Mouse (Mus musculus) Patski (cell line): ENCODE results near the gene Rnf225. TPM values are rescaled to one million over a fixed set of nuclear protein-coding genes. Genes with fewer than 3 reads are reported as not detected.
"Not testable (repeated sequence)": the region's sequence is repeated elsewhere in the genome, so short reads cannot be mapped to it uniquely, and the experiment has no call there.

Source experiments
- ATAC-seq: fragments of 100-300 bp; one replicate; pipeline ENCODE4 v1.8.0; 2021
- CTCF ChIA-PET: fragments of 350-600 bp; sonication (Branson Sonifier 250); formaldehyde crosslinking; loops from one replicate; lab custom pipeline; 2022; ENCODE audit warnings: inconsistent platforms; lab: Charles Lee
- POLR2A ChIA-PET: fragments of 350-600 bp; sonication (Branson Sonifier 250); formaldehyde crosslinking; loops from one replicate; lab custom pipeline; 2022; ENCODE audit warnings: antibody characterized with exemption, inconsistent platforms; lab: Charles Lee
- DNase-seq: peaks from one replicate; pipeline ENCODE4 v3.0.0-alpha.2; 2011; ENCODE audit warnings: low read depth, low spot score
- H3K27me3 ChIP-seq: fragments of 371-371 bp; one replicate; pipeline ENCODE4 v1.5.1; 2021
- CTCF ChIP-seq: fragments of 100-300 bp; IDR thresholded peaks from one replicate; pipeline ENCODE4 v1.5.1; 2021
- in situ Hi-C: fragments of 300-500 bp; cut with MboI; formaldehyde crosslinking; loops from 3 replicates; pipeline ENCODE4 v1.11.1; 2018; ENCODE audit warnings: low pct_unique_long_range_greater_than_20kb, mixed read lengths
- polyA plus RNA-seq: library from polyadenylated mRNA; unstranded; gene quantifications from one replicate; pipeline ENCODE4 v1.2.3, GENCODE M21; 2021

Rnf225 gene
- polyA plus RNA-seq, 1 experiment from 2014 or later = 0.47 TPM

GRCm38 (mm10) chr7:12927693-12928589 is 725 bp downstream of the Rnf225 start:
- in situ Hi-C loops = no loop called here
- CTCF ChIA-PET = no interaction called here
- ATAC-seq (peak; percentile 49), DNase-seq (no peak)
- POLR2A ChIA-PET = no interaction called here
- no peaks in the 10 kb centered on the region for H3K27me3 ChIP-seq
- TF ChIP-seq CTCF = no peak

GRCm38 (mm10) chr7:12933615-12934140 is 6.5 kb downstream of the Rnf225 start:
- ATAC-seq = no peak
- H3K27me3 ChIP-seq = no peaks in the 10 kb centered on the region
- CTCF ChIA-PET = interaction anchor here (0.6 to 2.1 kb wide), 3 partner anchors 10 to 12 kb away, joined by 3 to 8 read pairs (median 3); partner anchors contain the start of gene Rps5
- TF ChIP-seq CTCF = no peak
- POLR2A ChIA-PET = no interaction called here
- no peak for DNase-seq
- in situ Hi-C loops = no loop called here

GRCm38 (mm10) chr7:12934808-12935207 is 7.6 kb downstream of the Rnf225 start:
- DNase-seq = no peak
- POLR2A ChIA-PET = interaction anchor here (1.2 kb wide), 1 partner anchor 11 kb away, joined by 5 read pairs; no protein-coding TSS in a partner anchor
- H3K27me3 ChIP-seq = no peaks in the 10 kb centered on the region
- CTCF ChIA-PET = interaction anchor here (1.9 kb wide), 1 partner anchor 12 kb away, joined by 7 read pairs; the partner anchor contains the start of gene Rps5
- TF ChIP-seq CTCF = no peak
- in situ Hi-C loops = no loop called here
- no peak for ATAC-seq

- in situ Hi-C loops, DNase-seq, CTCF ChIA-PET, H3K27me3 ChIP-seq, ATAC-seq: not testable (repeated sequence)
- POLR2A ChIA-PET = interaction anchor here (1.0 kb wide), 1 partner anchor 9 kb away, joined by 4 read pairs; no protein-coding TSS in a partner anchor
These were observed 10.1 kb downstream of the Rnf225 start for GRCm38 (mm10) chr7:12937254-12937803.

GRCm38 (mm10) chr7:12940599-12940998 is 13.4 kb downstream of the Rnf225 start:
- ChIA-PET POLR2A (no interaction called here), CTCF (interaction anchor here (0.8 kb wide), 1 partner anchor 11 kb away, joined by 3 read pairs; no protein-coding TSS in a partner anchor)
- H3K27me3 ChIP-seq = no peaks in the 10 kb centered on the region
- DNase-seq (no peak), ATAC-seq (no peak)
- TF ChIP-seq CTCF = no peak
- in situ Hi-C loops = no loop called here

GRCm38 (mm10) chr7:12943488-12943887 is 16.3 kb downstream of the Rnf225 start:
- ChIA-PET POLR2A (no interaction called here), CTCF (interaction anchor here (1.4 to 2.2 kb wide), 5 partner anchors 9 to 33 kb away, joined by 3 to 8 read pairs (median 3); no protein-coding TSS in a partner anchor)
- ATAC-seq = no peak
- peak; percentile 56 for TF ChIP-seq CTCF
- H3K27me3 ChIP-seq = no peaks in the 10 kb centered on the region
- no peak for DNase-seq
- in situ Hi-C loops = no loop called here

GRCm38 (mm10) chr7:12949032-12949871 is 22.0 kb downstream of the Rnf225 start:
- POLR2A ChIA-PET = no interaction called here
- TF ChIP-seq CTCF = no peak
- CTCF ChIA-PET = no interaction called here
- in situ Hi-C loops = no loop called here
- no peaks in the 10 kb centered on the region for H3K27me3 ChIP-seq
- DNase-seq (peak; percentile 82), ATAC-seq (peak; percentile 99)

GRCm38 (mm10) chr7:12949872-12950229 is 22.6 kb downstream of the Rnf225 start:
- no peak for TF ChIP-seq CTCF
- CTCF ChIA-PET = no interaction called here
- no peaks in the 10 kb centered on the region for H3K27me3 ChIP-seq
- no peak for DNase-seq
- ATAC-seq = no peak
- in situ Hi-C loops = no loop called here
- POLR2A ChIA-PET = no interaction called here

- in situ Hi-C loops = no loop called here
- peak; percentile 74 for TF ChIP-seq CTCF
- ChIA-PET POLR2A (interaction anchor here (0.9 kb wide), 1 partner anchor 68 kb away, joined by 3 read pairs; no protein-coding TSS in a partner anchor), CTCF (interaction anchor here (0.7 to 1.4 kb wide), 6 partner anchors 10 to 59 kb away, joined by 3 to 4 read pairs (median 4); no protein-coding TSS in a partner anchor)
- DNase-seq (no peak), ATAC-seq (peak; percentile 91)
- no peaks in the 10 kb centered on the region for H3K27me3 ChIP-seq
These were observed 27.7 kb downstream of the Rnf225 start for GRCm38 (mm10) chr7:12954896-12955295.

- POLR2A ChIA-PET = no interaction called here
- H3K27me3 ChIP-seq = no peaks in the 10 kb centered on the region
- no peak for TF ChIP-seq CTCF
- DNase-seq (no peak), ATAC-seq (no peak)
- in situ Hi-C loops = no loop called here
- CTCF ChIA-PET = no interaction called here
These were observed 30.3 kb downstream of the Rnf225 start for GRCm38 (mm10) chr7:12957511-12957910.
